ENCODE assay signal across 14 mouse cellular contexts in genomic region chr6:89407247-89407889, GRCm38 (mm10). TPM values are rescaled to one million over a fixed set of nuclear protein-coding genes. Genes with fewer than 3 reads are reported as not detected.
DNase-seq lines count a peak whose midpoint lies in the region; ATAC-seq lines count a peak whose summit lies in the region.
"Had no signal": no experiment of that assay in that cellular context is flagged by ENCODE, and none has a peak within 500 bp of the region (broad histone marks: within the 10 kb centered on the region; RNA-seq: fewer than 3 reads in every experiment).

No protein-coding gene starts in this region.

- no peak overlapping the region for H3K9ac ChIP-seq in hindbrain, embryonic 16.5 days (ENCODE audit: low read depth, low read length)
- H3K9ac ChIP-seq in midbrain, embryonic 15.5 days, result no peak overlapping the region
- H3K9ac ChIP-seq: embryonic facial prominence, embryonic 15.5 days; heart, embryonic 12.5 days; lung, embryonic 14.5 days had no signal

- 54% methylated on average over 3 of the region's 3 CpGs for WGBS in hindbrain, embryonic 16.5 days
- WGBS in hindbrain, embryonic 10.5 days, result 84% methylated on average over 3 of the region's 3 CpGs
- 39% methylated on average over 3 of the region's 3 CpGs for WGBS in midbrain, embryonic 15.5 days

- 0 out of 2 replicates have a peak, but pooled peaks cover 3% of the 10 kb centered on the region for H3K4me1 ChIP-seq in hindbrain, embryonic 16.5 days (ENCODE audit: control insufficient read depth, insufficient read depth, low read depth, low read length)
- H3K4me1 ChIP-seq in hindbrain, embryonic 10.5 days (replicated peaks), result no peaks in the 10 kb centered on the region
- H3K4me1 ChIP-seq in midbrain, embryonic 15.5 days, result peaks cover 6% of the 10 kb centered on the region

- no peak overlapping the region for H3K27ac ChIP-seq in hindbrain, embryonic 16.5 days (ENCODE audit: low read depth, low read length)
- H3K27ac ChIP-seq in hindbrain, embryonic 10.5 days, result no peak overlapping the region
- H3K27ac ChIP-seq in midbrain, embryonic 15.5 days, result 0 out of 2 replicates have a peak overlapping the region, but pooled peaks have one; percentile 19
- H3K27ac ChIP-seq: embryonic facial prominence, embryonic 15.5 days had no signal

- H3K9me3 ChIP-seq in hindbrain, embryonic 16.5 days (ENCODE audit: control insufficient read depth, low read length), result no peaks in the 10 kb centered on the region
- no peaks in the 10 kb centered on the region for H3K9me3 ChIP-seq in hindbrain, embryonic 10.5 days
- no peaks in the 10 kb centered on the region for H3K9me3 ChIP-seq in midbrain, embryonic 15.5 days
- H3K9me3 ChIP-seq: embryonic facial prominence, embryonic 15.5 days; G1E; heart, embryonic 12.5 days had no signal

- peak; percentile 32; the same call in 1 of the 2 replicates for ATAC-seq in hindbrain, embryonic 16.5 days
- ATAC-seq in common myeloid progenitor, adult 5-6 weeks (replicated peaks; ENCODE audit: low read depth, poor library complexity, severe bottlenecking), result peak; percentile 45; the same call in 1 of the 2 replicates
- peak; percentile 63 for ATAC-seq in midbrain, embryonic 15.5 days (replicated peaks)
- ATAC-seq: inflammation-experienced regulatory T-cells, adult 6 months had no signal

- peak; percentile 17 to 56 for DNase-seq in adrenal gland, adult (ENCODE audit: inconsistent age in 2 of 2, low spot score in 1 of 2)
- no peak for DNase-seq in adrenal gland, postnatal 36 days
- DNase-seq in hindbrain, embryonic 10.5 days (ENCODE audit: low spot score), result no peak
- no peak for DNase-seq in urinary bladder, adult 18-20 months (ENCODE audit: low spot score in 2 of 2)
- DNase-seq in layer of hippocampus, adult 11-12 months (ENCODE audit: low spot score), result no peak
- DNase-seq: kidney, postnatal 36 days; lung, embryonic 14.5 days had no signal

- H3K4me2 ChIP-seq in hindbrain, embryonic 16.5 days (ENCODE audit: low read length), result no peak overlapping the region
- H3K4me2 ChIP-seq in midbrain, embryonic 15.5 days, result no peak overlapping the region
- H3K4me2 ChIP-seq: embryonic facial prominence, embryonic 15.5 days; heart, embryonic 12.5 days; lung, embryonic 14.5 days had no signal

- no peak overlapping the region for H3K4me3 ChIP-seq in hindbrain, embryonic 16.5 days (ENCODE audit: low read length)
- no peak overlapping the region for H3K4me3 ChIP-seq in hindbrain, embryonic 10.5 days
- no peak overlapping the region for H3K4me3 ChIP-seq in midbrain, embryonic 15.5 days
- H3K4me3 ChIP-seq: embryonic facial prominence, embryonic 15.5 days; heart, embryonic 12.5 days had no signal

- no peaks in the 10 kb centered on the region for H3K27me3 ChIP-seq in hindbrain, embryonic 16.5 days (replicated peaks; ENCODE audit: control insufficient read depth, insufficient read depth, low read length)
- no peaks in the 10 kb centered on the region for H3K27me3 ChIP-seq in hindbrain, embryonic 10.5 days (ENCODE audit: insufficient read depth, poor library complexity, severe bottlenecking)
- no peaks in the 10 kb centered on the region for H3K27me3 ChIP-seq in midbrain, embryonic 15.5 days (replicated peaks)
- H3K27me3 ChIP-seq: embryonic facial prominence, embryonic 15.5 days; heart, embryonic 12.5 days had no signal

- H3K36me3 ChIP-seq in hindbrain, embryonic 16.5 days (ENCODE audit: control insufficient read depth, insufficient read depth, low read length), result no peaks in the 10 kb centered on the region
- no peaks in the 10 kb centered on the region for H3K36me3 ChIP-seq in hindbrain, embryonic 10.5 days
- no peaks in the 10 kb centered on the region for H3K36me3 ChIP-seq in midbrain, embryonic 15.5 days (replicated peaks)
- H3K36me3 ChIP-seq: embryonic facial prominence, embryonic 15.5 days; G1E; heart, embryonic 12.5 days had no signal

RNA-seq across cellular contexts. Expression of gene Plxna1, which starts 44.9 kb away (rescaled TPM):
- 10 to 100 TPM; 55.0 to 98.6 TPM for total RNA-seq in adrenal gland, postnatal 36 days (2021)
- 21.6 and 44.7 TPM in 2 replicates for polyA plus RNA-seq in hindbrain, embryonic 16.5 days (2015; fragmentation: Nextera tagmentation; extraction: Ambion mirVana)
- polyA plus RNA-seq in hindbrain, embryonic 10.5 days (2016; fragmentation: Nextera tagmentation; extraction: Ambion mirVana), result 29.1 and 35.5 TPM in 2 replicates
- 1.8 and 3.2 TPM in 2 replicates for total RNA-seq in common myeloid progenitor, adult 5-6 weeks (2017)
- polyA plus RNA-seq in midbrain, embryonic 15.5 days (2015; fragmentation: Nextera tagmentation; extraction: Ambion mirVana), result 85.3 and 88.3 TPM in 2 replicates

Comparison
In these comparisons a context has a peak if more than half of its experiments do, and no peak if none do; other contexts are left out.
1. DNase-seq: peak in adrenal gland, adult (2 of 2); none in adrenal gland, postnatal 36 days (0 of 2), hindbrain, embryonic 10.5 days (single experiment), urinary bladder, adult 18-20 months (0 of 2) and layer of hippocampus, adult 11-12 months (single experiment).
2. Peak in every context shown above with its lines, with median percentiles within 50 percentile points of each other: ATAC-seq.